Mouse (Mus musculus) layer of hippocampus, postnatal 36 days (tissue): ENCODE measurements around the gene Hal. TPM values are rescaled to one million over a fixed set of nuclear protein-coding genes. Genes with fewer than 3 reads are reported as not detected.

ENCODE experiments used
- DNase-seq, 2 experiments: peaks; one replicate each; pipeline ENCODE4 v3.0.0; 2022
- total RNA-seq, 2 experiments: library from RNA; stranded (reverse); gene quantifications; 2 replicates each; pipeline ENCODE4 v1.2.3; 2021

The Hal gene
- total RNA-seq, 2 experiments from 2014 or later: 0.25 TPM; not detected in 1

DNA sequence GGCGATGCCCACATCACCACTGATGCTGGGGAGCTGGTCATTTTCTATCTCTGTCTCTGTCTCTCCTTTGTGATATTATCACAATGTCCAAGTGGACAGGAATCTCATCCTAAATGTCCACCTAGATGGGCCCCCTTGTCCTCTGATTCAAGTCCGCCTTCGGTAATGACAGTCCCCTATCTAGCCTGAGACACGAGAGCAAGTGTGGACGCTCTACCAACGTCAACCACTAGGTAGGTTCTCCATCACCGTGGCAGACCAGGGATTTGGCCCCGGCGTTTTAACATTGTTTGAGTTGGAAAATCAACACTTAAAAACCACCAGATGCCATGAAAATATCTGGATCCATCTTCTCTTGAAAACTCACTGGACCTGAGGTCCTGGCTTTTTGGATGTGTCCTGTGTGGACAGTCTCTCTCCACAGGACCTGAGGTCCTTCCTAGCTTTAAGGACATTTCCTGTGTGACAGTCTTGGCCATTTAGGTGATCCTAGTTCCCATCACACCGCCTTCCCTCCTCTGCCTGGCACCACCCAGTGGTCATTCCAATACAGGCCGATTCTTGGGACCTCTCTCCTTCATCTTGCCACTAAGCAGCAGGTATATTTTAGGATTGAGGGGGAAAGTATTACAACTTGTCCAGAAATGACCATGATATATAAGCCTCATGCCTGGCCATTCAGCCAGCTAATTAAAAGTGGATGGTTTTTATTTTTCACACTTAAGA lies 79.4 kb downstream of the Hal start:
- DNase-seq: no peak

- no peak for DNase-seq
These were observed 80.1 kb downstream of the Hal start for GRCm38 (mm10) chr10:93568671-93569070.

Other genes with a start within 250 kb of the Hal start
- 1 to 10 TPM; 7.4 to 8.9 TPM for gene Elk3, start 177.6 kb upstream of the Hal start, total RNA-seq
- 10 to 100 TPM; 53.5 to 59.1 TPM for gene Lta4h, start 35.4 kb upstream of the Hal start, total RNA-seq
- under 1 TPM; 0.27 to 0.40 TPM for gene Amdhd1, start 51.3 kb downstream of the Hal start, total RNA-seq
- not detected for gene Ccdc38, start 51.9 kb downstream of the Hal start, total RNA-seq
- 10 to 100 TPM; 11.7 to 12.6 TPM for gene Snrpf, start 100.9 kb downstream of the Hal start, total RNA-seq
- gene Ntn4, start 151.9 kb downstream of the Hal start, total RNA-seq: 1 to 10 TPM; 6.0 to 6.2 TPM